Mouse (Mus musculus): ENCODE data around the gene Gtse1. TPM values are rescaled to one million over a fixed set of nuclear protein-coding genes. Genes with fewer than 3 reads are reported as not detected.
A peak's percentile ranks its signal among the peaks of the same experiment; 100 is the strongest.
"Not testable (repeated sequence)": the region's sequence is repeated elsewhere in the genome, so short reads cannot be mapped to it uniquely, and the experiment has no call there.

Gene Gtse1
- polyA plus RNA-seq, 1 experiment from 2014 or later = 18.9 TPM

DNA sequence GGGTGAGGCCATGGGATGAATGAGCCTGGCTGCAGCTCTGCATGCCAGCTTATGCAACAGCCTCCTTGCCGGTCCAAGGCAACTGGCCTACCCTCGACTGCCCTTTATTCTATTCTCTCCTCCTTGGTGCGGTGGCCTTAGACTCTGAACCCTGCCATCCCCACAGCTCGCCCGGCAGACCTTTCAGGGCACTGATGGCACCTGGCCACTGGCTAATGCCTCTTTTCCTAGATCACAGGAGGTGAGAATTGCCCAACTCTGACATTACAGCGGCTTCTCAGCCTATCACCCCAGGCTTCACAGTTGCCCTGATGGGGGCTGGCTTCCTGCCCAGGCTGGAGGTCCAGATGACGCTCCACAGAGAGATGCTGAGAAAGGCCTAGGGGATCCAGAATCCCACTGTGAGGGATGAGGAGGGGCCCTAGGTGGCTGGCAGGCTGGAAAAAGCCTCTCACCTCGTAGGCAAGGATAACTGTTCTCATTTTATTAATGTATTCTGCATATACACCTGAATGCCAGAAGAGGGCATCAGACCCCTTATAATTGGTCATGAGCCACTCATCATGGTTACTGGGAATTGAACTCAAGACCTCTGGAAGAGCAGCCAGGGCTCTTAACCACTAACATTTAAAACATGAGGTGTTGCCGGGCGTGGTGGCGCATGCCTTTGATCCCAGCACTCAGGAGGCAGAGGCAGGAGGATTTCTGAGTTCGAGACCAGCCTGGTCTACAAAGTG, 7.7 kb upstream of the Gtse1 start:
- no peaks in the 10 kb centered on the region for H3K36me3 ChIP-seq (ENCODE audit: control insufficient read depth, insufficient read depth, low read length)
- H3K27ac ChIP-seq (replicated peaks; ENCODE audit: low read depth, low read length) = no peak overlapping the region
- H3K4me2 ChIP-seq (ENCODE audit: low read depth, low read length) = no peak overlapping the region
- 79% methylated on average over 12 of the region's 12 CpGs for WGBS
- H3K27me3 ChIP-seq (replicated peaks; ENCODE audit: control insufficient read depth, insufficient read depth, low read length) = no peaks in the 10 kb centered on the region
- no peaks in the 10 kb centered on the region for H3K9me3 ChIP-seq (ENCODE audit: control insufficient read depth, low read length)
- ATAC-seq (ENCODE audit: low read depth) = no peak
- H3K4me1 ChIP-seq (ENCODE audit: control insufficient read depth, insufficient read depth, low read length) = no peaks in the 10 kb centered on the region
- H3K9ac ChIP-seq (ENCODE audit: low read depth, low read length) = no peak overlapping the region
- no peak overlapping the region for H3K4me3 ChIP-seq (ENCODE audit: low read depth, low read length)
- DNase-seq (ENCODE audit: low spot score) = no peak

GRCm38 (mm10) chr15:85858980-85859489, 510 bp upstream of the Gtse1 start:
- H3K9me3 ChIP-seq (ENCODE audit: control insufficient read depth, low read length) = no peaks in the 10 kb centered on the region
- H3K27me3 ChIP-seq (replicated peaks; ENCODE audit: control insufficient read depth, insufficient read depth, low read length) = no peaks in the 10 kb centered on the region
- peak overlapping the region; percentile 75 for H3K4me3 ChIP-seq (ENCODE audit: low read depth, low read length)
- H3K27ac ChIP-seq (replicated peaks; ENCODE audit: low read depth, low read length) = peak overlapping the region; percentile 69; the same call in 1 of the 2 replicates
- peak overlapping the region; percentile 74 for H3K9ac ChIP-seq (ENCODE audit: low read depth, low read length)
- ATAC-seq (ENCODE audit: low read depth) = peak; percentile 35
- WGBS = 8% methylated on average over 15 of the region's 15 CpGs
- H3K4me1 ChIP-seq (ENCODE audit: control insufficient read depth, insufficient read depth, low read length) = peaks cover 17% of the 10 kb centered on the region; the same call in 1 of the 2 replicates
- peak overlapping the region; percentile 77 for H3K4me2 ChIP-seq (ENCODE audit: low read depth, low read length)
- DNase-seq (ENCODE audit: low spot score) = no peak
- peaks cover 18% of the 10 kb centered on the region for H3K36me3 ChIP-seq (ENCODE audit: control insufficient read depth, insufficient read depth, low read length)

- H3K4me3 ChIP-seq (ENCODE audit: low read depth, low read length); DNase-seq (ENCODE audit: low spot score); H3K4me1 ChIP-seq (ENCODE audit: control insufficient read depth, insufficient read depth, low read length); H3K9ac ChIP-seq (ENCODE audit: low read depth, low read length); H3K27me3 ChIP-seq (replicated peaks; ENCODE audit: control insufficient read depth, insufficient read depth, low read length); H3K27ac ChIP-seq (replicated peaks; ENCODE audit: low read depth, low read length); ATAC-seq (ENCODE audit: low read depth); H3K4me2 ChIP-seq (ENCODE audit: low read depth, low read length); H3K9me3 ChIP-seq (ENCODE audit: control insufficient read depth, low read length): not testable (repeated sequence)
- 87% methylated on average over 7 of the region's 7 CpGs for WGBS
- H3K36me3 ChIP-seq (ENCODE audit: control insufficient read depth, insufficient read depth, low read length) = peaks cover 73% of the 10 kb centered on the region
Observed at GRCm38 (mm10) chr15:85865913-85866312, 6.4 kb downstream of the Gtse1 start.

DNA sequence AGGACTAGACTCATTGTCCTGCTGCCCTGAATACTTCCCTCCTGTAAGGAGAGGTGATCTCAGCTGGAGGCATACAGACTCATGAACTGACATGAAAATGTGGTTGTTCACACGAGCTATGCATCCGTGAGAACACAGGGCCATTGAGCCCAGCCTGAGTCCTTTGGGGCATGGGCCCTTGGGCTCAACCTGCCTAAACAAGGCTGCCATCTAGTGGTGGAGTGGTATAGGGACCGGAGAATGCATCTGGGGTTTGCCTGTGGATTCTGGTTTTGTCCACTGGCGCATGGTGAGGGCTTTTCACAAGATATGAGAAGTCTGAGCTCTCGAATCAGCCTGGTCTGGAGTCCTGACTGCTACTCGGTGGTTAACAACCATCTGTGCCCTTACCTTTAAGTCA, 8.2 kb downstream of the Gtse1 start:
- no peak overlapping the region for H3K9ac ChIP-seq (ENCODE audit: low read depth, low read length)

DNA sequence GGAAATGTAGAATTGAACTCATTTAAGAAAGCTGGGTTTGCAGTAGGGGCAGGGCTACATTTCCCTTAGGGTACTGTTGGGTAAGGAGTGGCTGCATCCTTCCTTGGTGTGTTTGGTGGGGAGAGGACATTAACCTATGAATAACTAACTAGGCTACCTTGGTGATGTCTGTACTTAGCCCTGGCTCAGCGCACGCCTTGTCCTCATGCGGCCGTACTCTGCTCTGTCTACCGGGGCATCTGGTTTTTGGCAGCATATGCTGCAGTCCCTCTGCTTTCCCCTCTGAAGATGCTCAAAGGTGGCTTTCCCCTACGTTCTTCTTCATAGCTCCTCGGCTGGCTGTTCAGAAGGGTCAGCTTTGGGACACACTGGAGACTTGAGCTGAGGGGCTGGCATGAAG, 17.8 kb downstream of the Gtse1 start:
- Histone ChIP-seq H3K4me1 (ENCODE audit: control insufficient read depth, insufficient read depth, low read length) (peaks cover 4% of the 10 kb centered on the region; the same call in 1 of the 2 replicates), H3K9ac (ENCODE audit: low read depth, low read length) (no peak overlapping the region), H3K4me2 (ENCODE audit: low read depth, low read length) (no peak overlapping the region), H3K9me3 (ENCODE audit: control insufficient read depth, low read length) (no peaks in the 10 kb centered on the region), H3K36me3 (ENCODE audit: control insufficient read depth, insufficient read depth, low read length) (peaks cover 40% of the 10 kb centered on the region), H3K27ac (replicated peaks; ENCODE audit: low read depth, low read length) (no peak overlapping the region), H3K27me3 (replicated peaks; ENCODE audit: control insufficient read depth, insufficient read depth, low read length) (no peaks in the 10 kb centered on the region), H3K4me3 (ENCODE audit: low read depth, low read length) (no peak overlapping the region)
- ATAC-seq (ENCODE audit: low read depth) = no peak
- DNase-seq (ENCODE audit: low spot score) = no peak
- 85% methylated on average over 7 of the region's 7 CpGs for WGBS

More for the DNA sequence above, 8.2 kb downstream of the Gtse1 start:
- Histone ChIP-seq H3K4me3 (ENCODE audit: low read depth, low read length) (no peak overlapping the region), H3K27ac (replicated peaks; ENCODE audit: low read depth, low read length) (no peak overlapping the region), H3K4me2 (ENCODE audit: low read depth, low read length) (no peak overlapping the region), H3K4me1 (ENCODE audit: control insufficient read depth, insufficient read depth, low read length) (no peaks in the 10 kb centered on the region), H3K36me3 (ENCODE audit: control insufficient read depth, insufficient read depth, low read length) (peaks cover 80% of the 10 kb centered on the region), H3K9me3 (ENCODE audit: control insufficient read depth, low read length) (no peaks in the 10 kb centered on the region), H3K27me3 (replicated peaks; ENCODE audit: control insufficient read depth, insufficient read depth, low read length) (no peaks in the 10 kb centered on the region)
- DNase-seq (ENCODE audit: low spot score) (peak; percentile 73), ATAC-seq (ENCODE audit: low read depth) (no peak)
- 47% methylated on average over 6 of the region's 6 CpGs for WGBS

- peak within 1 kb of the TSS; percentile 66 for H3K4me3 ChIP-seq (ENCODE audit: low read depth, low read length)
- H3K4me2 ChIP-seq (ENCODE audit: low read depth, low read length) = peak within 1 kb of the TSS; percentile 82
- ATAC-seq (ENCODE audit: low read depth) (peak; percentile 97), DNase-seq (ENCODE audit: low spot score) (peak; percentile 96)
- WGBS = under 1% methylated on average over 29 of the region's 50 CpGs
- no peaks in the 10 kb centered on the region for H3K27me3 ChIP-seq (replicated peaks; ENCODE audit: control insufficient read depth, insufficient read depth, low read length)
- H3K27ac ChIP-seq (replicated peaks; ENCODE audit: low read depth, low read length) = peak within 1 kb of the TSS; percentile 59
- no peaks in the 10 kb centered on the region for H3K9me3 ChIP-seq (ENCODE audit: control insufficient read depth, low read length)
- peaks cover 42% of the 10 kb centered on the region for H3K36me3 ChIP-seq (ENCODE audit: control insufficient read depth, insufficient read depth, low read length)
- H3K4me1 ChIP-seq (ENCODE audit: control insufficient read depth, insufficient read depth, low read length) = peaks cover 4% of the 10 kb centered on the region; the same call in 1 of the 2 replicates
- peak within 1 kb of the TSS; percentile 80 for H3K9ac ChIP-seq (ENCODE audit: low read depth, low read length)
Observed at GRCm38 (mm10) chr15:85878848-85879497, 19.4 kb downstream of the Gtse1 start, which contains the start of gene Trmu. Gene Trmu, plus strand, starts transcription at chr15:85879312.

- DNase-seq (ENCODE audit: low spot score) (no peak), ATAC-seq (ENCODE audit: low read depth) (peak; percentile 28; the same call in 1 of the 2 replicates)
- Histone ChIP-seq H3K4me3 (ENCODE audit: low read depth, low read length) (peak overlapping the region; percentile 66), H3K9me3 (ENCODE audit: control insufficient read depth, low read length) (no peaks in the 10 kb centered on the region), H3K9ac (ENCODE audit: low read depth, low read length) (peak overlapping the region; percentile 80), H3K27me3 (replicated peaks; ENCODE audit: control insufficient read depth, insufficient read depth, low read length) (no peaks in the 10 kb centered on the region), H3K4me1 (ENCODE audit: control insufficient read depth, insufficient read depth, low read length) (peaks cover 4% of the 10 kb centered on the region; the same call in 1 of the 2 replicates), H3K4me2 (ENCODE audit: low read depth, low read length) (peak overlapping the region; percentile 82), H3K36me3 (ENCODE audit: control insufficient read depth, insufficient read depth, low read length) (peaks cover 39% of the 10 kb centered on the region), H3K27ac (replicated peaks; ENCODE audit: low read depth, low read length) (peak overlapping the region; percentile 59)
- WGBS = 1% methylated on average over 18 of the region's 18 CpGs
Observed at GRCm38 (mm10) chr15:85879498-85879895, 20.0 kb downstream of the Gtse1 start.

GRCm38 (mm10) chr15:85885606-85886005, 26.1 kb downstream of the Gtse1 start:
- DNase-seq (ENCODE audit: low spot score) (no peak), ATAC-seq (ENCODE audit: low read depth) (no peak)
- no peak overlapping the region for H3K4me2 ChIP-seq (ENCODE audit: low read depth, low read length)
- peaks cover 53% of the 10 kb centered on the region for H3K36me3 ChIP-seq (ENCODE audit: control insufficient read depth, insufficient read depth, low read length)
- H3K9ac ChIP-seq (ENCODE audit: low read depth, low read length) = no peak overlapping the region
- no peak overlapping the region for H3K27ac ChIP-seq (replicated peaks; ENCODE audit: low read depth, low read length)
- H3K27me3 ChIP-seq (replicated peaks; ENCODE audit: control insufficient read depth, insufficient read depth, low read length) = no peaks in the 10 kb centered on the region
- WGBS = 88% methylated on average over 5 of the region's 5 CpGs
- H3K4me1 ChIP-seq (ENCODE audit: control insufficient read depth, insufficient read depth, low read length) = no peaks in the 10 kb centered on the region
- no peaks in the 10 kb centered on the region for H3K9me3 ChIP-seq (ENCODE audit: control insufficient read depth, low read length)
- H3K4me3 ChIP-seq (ENCODE audit: low read depth, low read length) = no peak overlapping the region

Measured in embryonic facial prominence, embryonic 14.5 days (tissue).